23 mouse cellular contexts compared by ENCODE assay signal in genomic region chr1:148823146-148823545, GRCm38 (mm10).
A peak's percentile ranks its signal among the peaks of the same experiment; 100 is the strongest.
DNase-seq lines count a peak whose midpoint lies in the region; ATAC-seq and TF ChIP-seq lines count a peak whose summit lies in the region.
"Had no signal": no experiment of that assay in that cellular context is flagged by ENCODE, and none has a peak within 500 bp of the region (broad histone marks: within the 10 kb centered on the region; RNA-seq: fewer than 3 reads in every experiment).

No protein-coding gene starts in this region.

- no peaks in the 10 kb centered on the region for H3K36me3 ChIP-seq in forebrain, embryonic 13.5 days (ENCODE audit: poor library complexity, severe bottlenecking)
- no peaks in the 10 kb centered on the region for H3K36me3 ChIP-seq in forebrain, postnatal 0 days (ENCODE audit: insufficient read depth)
- no peaks in the 10 kb centered on the region for H3K36me3 ChIP-seq in ES-Bruce4 (ENCODE audit: control insufficient read depth, insufficient read depth, low read length, poor library complexity, severe bottlenecking)
- H3K36me3 ChIP-seq: heart, embryonic 15.5 days; limb, embryonic 10.5 days had no signal

- no peak overlapping the region for H3K9ac ChIP-seq in forebrain, embryonic 13.5 days
- no peak overlapping the region for H3K9ac ChIP-seq in forebrain, postnatal 0 days
- H3K9ac ChIP-seq in ES-Bruce4 (ENCODE audit: low read depth, poor library complexity, severe bottlenecking), result no peak overlapping the region
- H3K9ac ChIP-seq: heart, embryonic 15.5 days; hindbrain, embryonic 14.5 days; liver, postnatal 0 days had no signal

- whole genome bisulfite sequencing in forebrain, embryonic 13.5 days, result 35% methylated on average over 3 of the region's 3 CpGs
- WGBS in forebrain, postnatal 0 days, result 24% methylated on average over 3 of the region's 3 CpGs

- no peaks in the 10 kb centered on the region for H3K9me3 ChIP-seq in forebrain, embryonic 13.5 days (replicated peaks)
- H3K9me3 ChIP-seq in forebrain, postnatal 0 days (ENCODE audit: low read length), result no peaks in the 10 kb centered on the region
- H3K9me3 ChIP-seq in ES-Bruce4 (replicated peaks; ENCODE audit: control insufficient read depth, insufficient read depth, low read length, poor library complexity, severe bottlenecking), result no peaks in the 10 kb centered on the region
- H3K9me3 ChIP-seq: heart, embryonic 15.5 days; limb, embryonic 10.5 days had no signal

- H3K4me2 ChIP-seq in forebrain, embryonic 13.5 days, result no peak overlapping the region
- H3K4me2 ChIP-seq in forebrain, postnatal 0 days (ENCODE audit: low read depth), result no peak overlapping the region
- H3K4me2 ChIP-seq: heart, embryonic 15.5 days; hindbrain, embryonic 14.5 days; liver, embryonic 11.5 days had no signal

- ATAC-seq in forebrain, embryonic 13.5 days, result 0 out of 2 replicates have a peak, but pooled peaks have one; percentile 27
- no peak for ATAC-seq in forebrain, postnatal 0 days
- ATAC-seq: CD4-positive, CD25-positive, alpha-beta regulatory T cell, adult 4 months; inflammation-experienced regulatory T-cells, adult 6 months; liver, postnatal 0 days; lung, postnatal 0 days had no signal

- H3K27me3 ChIP-seq in forebrain, embryonic 13.5 days, result no peaks in the 10 kb centered on the region
- no peaks in the 10 kb centered on the region for H3K27me3 ChIP-seq in forebrain, postnatal 0 days (ENCODE audit: insufficient read depth, low read length)
- no peaks in the 10 kb centered on the region for H3K27me3 ChIP-seq in ES-Bruce4 (ENCODE audit: control insufficient read depth, insufficient read depth, low read length, poor library complexity, severe bottlenecking)
- H3K27me3 ChIP-seq: heart, embryonic 15.5 days had no signal

- TF ChIP-seq EP300 in ES-Bruce4 (IDR thresholded peaks at IDR 0.05; ENCODE audit: insufficient read depth, low read depth, low read length), result no peak

- H3K4me3 ChIP-seq in forebrain, embryonic 13.5 days, result no peak overlapping the region
- no peak overlapping the region for H3K4me3 ChIP-seq in forebrain, postnatal 0 days (ENCODE audit: low read depth, low read length)
- H3K4me3 ChIP-seq in ES-Bruce4 (ENCODE audit: low read depth, low read length), result no peak overlapping the region
- H3K4me3 ChIP-seq: gastrocnemius, adult 2 months; heart, embryonic 15.5 days; layer of hippocampus, adult 2 months; limb, embryonic 10.5 days had no signal

- no peak overlapping the region for H3K27ac ChIP-seq in forebrain, embryonic 13.5 days
- H3K27ac ChIP-seq in forebrain, postnatal 0 days (ENCODE audit: low read depth, low read length), result no peak overlapping the region
- 0 out of 2 replicates have a peak overlapping the region, but pooled peaks have one; percentile 21 for H3K27ac ChIP-seq in ES-Bruce4 (ENCODE audit: insufficient read depth, low read length)
- H3K27ac ChIP-seq: gastrocnemius, adult 2 months; heart, embryonic 15.5 days; hindbrain, embryonic 14.5 days; kidney, postnatal 0 days; layer of hippocampus, adult 2 months; limb, embryonic 10.5 days; macrophage had no signal

- no peak for TF ChIP-seq POLR2A in ES-Bruce4 (IDR thresholded peaks at IDR 0.05; ENCODE audit: insufficient read depth, low read length)

- TF ChIP-seq CTCF in forebrain, postnatal 0 days (IDR thresholded peaks at IDR 0.05; ENCODE audit: low read depth), result no peak
- TF ChIP-seq CTCF in ES-Bruce4 (IDR thresholded peaks at IDR 0.05; ENCODE audit: low read depth, low read length), result no peak

- no peaks in the 10 kb centered on the region for H3K4me1 ChIP-seq in forebrain, embryonic 13.5 days
- H3K4me1 ChIP-seq in forebrain, postnatal 0 days (ENCODE audit: insufficient read depth), result no peaks in the 10 kb centered on the region
- H3K4me1 ChIP-seq in ES-Bruce4 (ENCODE audit: control insufficient read depth, insufficient read depth, low read length), result peaks cover under 1% of the 10 kb centered on the region
- H3K4me1 ChIP-seq: heart, embryonic 15.5 days; limb, embryonic 10.5 days had no signal

- DNase-seq in forebrain, postnatal 0 days, result no peak
- peak; percentile 20 for DNase-seq in kidney, adult 9 months
- DNase-seq in kidney, postnatal 4 days, result no peak
- peak; percentile 80 for DNase-seq in R1 (ENCODE audit: low read depth, low spot score)
- DNase-seq in gastrocnemius, adult 8-10 months (ENCODE audit: low spot score in 2 of 2), result no peak
- DNase-seq: adrenal gland, postnatal 25 days; cerebellum, adult 11 months; cerebellum, adult 9-11 months; gastrocnemius, adult 2 months; heart, postnatal 36 days; liver, postnatal 0 days had no signal

Comparison
In these comparisons a context has a peak if more than half of its experiments do, and no peak if none do; other contexts are left out.
1. DNase-seq: peak in kidney, adult 9 months (single experiment) and R1 (single experiment); none in forebrain, postnatal 0 days (single experiment), kidney, postnatal 4 days (0 of 2) and gastrocnemius, adult 8-10 months (0 of 2).